Mouse (Mus musculus) adrenal gland, postnatal 0 days (tissue): ENCODE data around the gene Olfr1118. TPM values are rescaled to one million over a fixed set of nuclear protein-coding genes. Genes with fewer than 3 reads are reported as not detected.

ENCODE experiments used
- polyA plus RNA-seq: library from polyadenylated mRNA; unstranded; fragments of >200 nt; fragmentation: Nextera tagmentation; extraction: Ambion mirVana; gene quantifications from 2 replicates; pipeline ENCODE4 v1.2.1, GENCODE M21; 2015

Olfr1118 gene
- polyA plus RNA-seq: not detected in 2 replicates

DNA sequence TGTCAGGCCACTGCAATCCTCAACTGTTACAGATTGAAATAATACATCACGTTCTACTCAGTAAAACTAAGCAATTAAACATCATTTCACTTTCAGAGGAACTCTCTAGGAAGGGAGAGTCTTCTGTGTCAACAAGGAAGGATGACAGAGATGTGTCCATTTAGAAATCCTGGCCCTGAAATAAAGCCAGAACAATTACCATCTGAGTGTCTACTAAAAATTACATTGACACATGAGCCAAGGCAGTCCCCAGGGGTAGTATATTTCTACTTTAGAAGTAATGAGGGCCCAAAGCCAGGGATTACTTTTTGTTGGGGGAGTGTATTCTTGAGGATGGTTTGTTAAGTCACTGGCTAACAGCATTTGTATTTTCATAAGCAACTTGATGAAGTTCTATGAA, at the start of gene Olfr1118:
Gene Olfr1118 (plus strand): TSS at position 301 of the 400 bp plus-strand sequence.

DNA sequence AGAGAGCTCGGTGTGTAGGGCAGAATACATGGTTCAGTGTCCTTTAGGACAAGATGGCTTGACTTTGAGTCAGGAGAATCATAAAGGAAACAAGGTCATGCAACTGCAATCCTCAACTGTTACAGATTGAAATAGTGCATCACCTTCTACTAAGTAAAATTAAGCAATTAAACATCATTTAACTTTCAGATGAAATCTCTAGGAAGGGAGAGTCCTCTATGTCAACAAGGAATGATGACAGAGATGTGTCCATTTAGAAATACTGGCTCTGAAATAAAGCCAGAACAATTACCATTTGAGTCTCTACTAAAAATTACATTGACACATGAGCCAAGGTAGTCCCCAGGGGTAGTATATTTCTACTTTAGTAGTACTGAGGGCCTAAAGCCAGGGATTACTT, 40.1 kb upstream of the Olfr1118 start, which contains the start of gene Olfr1116:
Gene Olfr1116 (plus strand): TSS at position 301 of the 400 bp plus-strand sequence.

DNA sequence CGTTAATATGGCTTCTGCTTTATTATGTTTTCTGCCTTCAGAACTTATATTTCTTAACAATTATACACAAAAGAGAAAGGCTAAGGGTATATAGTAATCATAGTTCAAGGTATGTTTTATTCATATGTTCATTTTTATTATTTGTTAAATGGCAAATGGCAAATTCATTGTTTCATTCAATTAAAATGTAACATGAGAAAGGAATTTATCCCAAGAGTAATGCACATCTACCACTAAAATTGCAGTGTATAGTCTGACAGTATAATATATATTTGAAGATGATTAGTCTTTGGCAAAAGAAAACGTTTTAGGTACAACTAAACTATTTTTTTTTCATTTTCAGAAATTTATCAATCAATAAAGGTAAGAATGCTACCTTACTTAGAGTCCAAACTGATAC, 47.1 kb downstream of the Olfr1118 start, which contains the start of gene Olfr1120:
Gene Olfr1120 (plus strand): TSS at position 301 of the 400 bp plus-strand sequence.

Other genes with a start within 250 kb of the Olfr1118 start
- not detected in 2 replicates for gene Olfr1107, start 231.8 kb upstream of the Olfr1118 start, polyA plus RNA-seq
- not detected in 2 replicates for gene Olfr1109, start 211.6 kb upstream of the Olfr1118 start, polyA plus RNA-seq
- gene Olfr259, start 193.0 kb upstream of the Olfr1118 start, polyA plus RNA-seq: not detected in 2 replicates
- not detected in 2 replicates for gene Olfr1110, start 167.3 kb upstream of the Olfr1118 start, polyA plus RNA-seq
- not detected in 2 replicates for gene Olfr1111, start 155.0 kb upstream of the Olfr1118 start, polyA plus RNA-seq
- gene Olfr1112, start 119.8 kb upstream of the Olfr1118 start, polyA plus RNA-seq: not detected in 2 replicates
- not detected in 2 replicates for gene Olfr1113, start 98.6 kb upstream of the Olfr1118 start, polyA plus RNA-seq
- not detected in 2 replicates for gene Olfr1115, start 59.6 kb upstream of the Olfr1118 start, polyA plus RNA-seq
- gene Olfr1116, start 40.0 kb upstream of the Olfr1118 start, polyA plus RNA-seq: not detected in 2 replicates
- gene Olfr1120, start 47.2 kb downstream of the Olfr1118 start, polyA plus RNA-seq: not detected in 2 replicates
- not detected in 2 replicates for gene Olfr1121, start 62.3 kb downstream of the Olfr1118 start, polyA plus RNA-seq
- not detected in 2 replicates for gene Olfr1122, start 78.3 kb downstream of the Olfr1118 start, polyA plus RNA-seq
- not detected in 2 replicates for gene Olfr1123, start 109.1 kb downstream of the Olfr1118 start, polyA plus RNA-seq
- 0.08 TPM in 1 of 2 replicates, not detected in the other for gene Olfr1124, start 122.7 kb downstream of the Olfr1118 start, polyA plus RNA-seq
- not detected in 2 replicates for gene Olfr1126, start 146.4 kb downstream of the Olfr1118 start, polyA plus RNA-seq
- gene Pramel7, start 189.5 kb downstream of the Olfr1118 start, polyA plus RNA-seq: not detected in 2 replicates
- gene Pramel6, start 199.0 kb downstream of the Olfr1118 start, polyA plus RNA-seq: not detected in 2 replicates
- not detected in 2 replicates for gene Olfr153, start 224.2 kb downstream of the Olfr1118 start, polyA plus RNA-seq
- not detected in 2 replicates for gene Olfr1128, start 238.0 kb downstream of the Olfr1118 start, polyA plus RNA-seq